Mouse (Mus musculus) brain, embryonic 14.5 days (tissue): ENCODE results near the gene Zfp697.

Source experiments
- CTCF ChIP-seq: fragments of 200-500 bp; IDR thresholded peaks from 2 replicates; pipeline ENCODE4 v1.5.1; 2012; ENCODE audit warnings: inconsistent platforms, mild to moderate bottlenecking, moderate library complexity, borderline replicate concordance; ENCODE audit not compliant: insufficient read depth, insufficient read length; ENCODE audit errors: extremely low read depth
- POLR2A ChIP-seq: fragments of 200-500 bp; IDR thresholded peaks from 2 replicates; pipeline ENCODE4 v1.6.1; 2012; ENCODE audit warnings: mild to moderate bottlenecking, inconsistent platforms, borderline replicate concordance; ENCODE audit not compliant: poor library complexity, insufficient read depth, insufficient read length, severe bottlenecking; ENCODE audit errors: extremely low read depth

DNA sequence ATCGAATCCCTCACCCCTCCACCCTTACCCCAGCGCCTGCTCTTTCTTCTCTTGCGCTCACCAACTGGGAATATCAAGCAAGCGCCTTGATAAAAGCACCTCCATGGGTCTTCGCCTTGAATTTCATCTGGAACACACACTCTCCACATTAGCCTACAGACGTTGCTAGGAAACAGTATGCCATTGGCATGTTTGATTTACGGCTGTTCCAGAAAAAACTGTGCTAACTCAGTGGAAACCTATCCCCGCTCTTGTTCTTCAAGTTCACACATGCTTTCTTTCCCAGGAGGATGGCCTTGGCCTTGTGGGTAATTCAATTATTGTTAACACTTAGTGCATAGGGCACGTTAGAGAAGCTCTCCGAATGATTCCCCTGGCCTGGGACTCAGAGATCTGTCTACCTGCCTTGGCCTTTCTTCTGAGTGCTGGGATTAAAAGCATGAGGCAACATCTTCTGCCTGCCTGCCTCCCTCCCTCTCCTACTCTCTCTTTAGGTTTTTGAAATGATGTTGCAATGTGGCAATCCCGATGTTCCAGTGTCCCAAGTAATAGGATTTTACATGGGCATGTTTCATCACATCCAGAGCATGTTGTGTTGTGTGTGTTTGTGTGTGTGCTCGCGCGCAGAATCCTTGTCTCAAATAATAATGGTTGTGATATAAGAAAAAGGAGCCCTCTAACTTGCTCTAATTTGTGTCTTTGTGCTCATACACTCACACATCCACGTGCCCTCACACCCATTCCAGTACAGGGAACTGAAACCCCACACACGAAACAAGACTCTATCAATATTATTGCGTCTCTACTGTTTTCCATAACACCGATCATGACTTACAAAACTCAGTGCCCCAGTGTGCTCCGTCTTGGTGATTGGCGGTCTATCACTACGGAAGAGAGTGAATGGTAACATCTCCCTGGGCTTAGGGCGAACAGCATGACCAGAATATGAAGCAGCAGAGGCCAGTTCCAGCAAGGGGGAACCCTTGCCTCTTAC lies 45.3 kb upstream of the Zfp697 start:
- TF ChIP-seq POLR2A (no peak), CTCF (no peak)
